Mouse (Mus musculus): ENCODE results near the gene Elof1. TPM values are rescaled to one million over a fixed set of nuclear protein-coding genes. Genes with fewer than 3 reads are reported as not detected.

Gene Elof1
- polyA plus RNA-seq, 1 experiment from 2014 or later = 104 TPM

DNA sequence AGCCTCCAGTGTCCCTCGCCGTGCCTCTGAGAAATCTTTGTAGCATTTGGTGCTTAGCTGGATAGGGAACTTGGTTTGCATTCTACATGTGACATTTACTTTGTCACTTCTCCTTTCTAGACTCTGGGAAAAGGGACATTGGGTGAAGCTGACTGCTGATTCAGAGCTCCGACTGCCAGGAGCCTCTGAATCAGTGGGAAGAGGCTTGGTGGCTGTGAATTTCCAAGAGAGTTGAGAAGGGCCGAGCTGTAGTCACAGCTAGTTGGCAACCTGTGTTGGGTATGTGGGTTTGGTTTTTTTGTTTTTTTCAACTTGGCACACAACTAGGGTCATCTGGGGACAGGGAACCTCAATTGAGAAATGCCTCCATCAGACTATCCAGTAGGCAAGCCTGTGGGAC is 2.6 kb upstream of the Elof1 start:
- Histone ChIP-seq H3K9ac (no peak overlapping the region), H3K9me3 (replicated peaks) (no peaks in the 10 kb centered on the region), H3K27me3 (replicated peaks) (no peaks in the 10 kb centered on the region), H3K4me3 (no peak overlapping the region), H3K27ac (ENCODE audit: poor library complexity, severe bottlenecking) (no peak overlapping the region), H3K4me1 (replicated peaks) (peaks cover 16% of the 10 kb centered on the region), H3K4me2 (no peak overlapping the region), H3K36me3 (no peaks in the 10 kb centered on the region)
- 93% methylated on average over 4 of the region's 4 CpGs for WGBS
- ATAC-seq (ENCODE audit: insufficient number of reproducible peaks, low FRiP score) = no peak

- ATAC-seq (ENCODE audit: insufficient number of reproducible peaks, low FRiP score) = no peak
- peak overlapping the region; percentile 97 for H3K4me3 ChIP-seq
- 41% methylated on average over 10 of the region's 10 CpGs for WGBS
- H3K4me2 ChIP-seq = peak overlapping the region; percentile 86
- H3K4me1 ChIP-seq (replicated peaks) = peaks cover 16% of the 10 kb centered on the region
- H3K27me3 ChIP-seq (replicated peaks) = no peaks in the 10 kb centered on the region
- peaks cover 14% of the 10 kb centered on the region for H3K36me3 ChIP-seq
- no peak overlapping the region for H3K27ac ChIP-seq (ENCODE audit: poor library complexity, severe bottlenecking)
- H3K9ac ChIP-seq = peak overlapping the region; percentile 73; the same call in 1 of the 2 replicates
- no peaks in the 10 kb centered on the region for H3K9me3 ChIP-seq (replicated peaks)
These were observed 933 bp upstream of the Elof1 start for GRCm38 (mm10) chr9:22117754-22118456.

DNA sequence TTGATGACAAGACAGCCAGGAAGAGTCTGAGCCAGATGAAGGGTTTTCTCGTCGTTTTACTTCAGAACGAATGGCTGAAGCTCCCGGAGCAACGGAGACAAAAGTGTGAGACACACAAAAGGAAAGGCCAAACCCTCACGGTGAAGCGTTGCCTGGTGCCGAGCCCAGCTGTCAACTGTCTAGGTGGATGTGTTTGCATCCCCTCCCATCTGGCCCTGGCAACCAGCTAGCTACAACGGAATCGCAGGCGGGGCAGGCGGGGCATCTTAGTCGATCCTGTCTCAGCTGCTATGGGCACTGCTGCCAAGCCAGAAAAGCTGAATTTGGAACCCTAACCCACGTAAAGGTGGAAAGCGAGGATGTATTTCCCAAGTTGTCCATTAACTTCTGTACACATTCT is 886 bp downstream of the Elof1 start:
- peaks cover 16% of the 10 kb centered on the region for H3K4me1 ChIP-seq (replicated peaks)
- peak overlapping the region; percentile 95 for H3K9ac ChIP-seq
- H3K27ac ChIP-seq (ENCODE audit: poor library complexity, severe bottlenecking) = no peak overlapping the region
- ATAC-seq (ENCODE audit: insufficient number of reproducible peaks, low FRiP score) = no peak
- H3K9me3 ChIP-seq (replicated peaks) = no peaks in the 10 kb centered on the region
- peak overlapping the region; percentile 97 for H3K4me3 ChIP-seq
- no peaks in the 10 kb centered on the region for H3K27me3 ChIP-seq (replicated peaks)
- peaks cover 32% of the 10 kb centered on the region for H3K36me3 ChIP-seq
- H3K4me2 ChIP-seq = peak overlapping the region; percentile 86
- 34% methylated on average over 15 of the region's 15 CpGs for WGBS

DNA sequence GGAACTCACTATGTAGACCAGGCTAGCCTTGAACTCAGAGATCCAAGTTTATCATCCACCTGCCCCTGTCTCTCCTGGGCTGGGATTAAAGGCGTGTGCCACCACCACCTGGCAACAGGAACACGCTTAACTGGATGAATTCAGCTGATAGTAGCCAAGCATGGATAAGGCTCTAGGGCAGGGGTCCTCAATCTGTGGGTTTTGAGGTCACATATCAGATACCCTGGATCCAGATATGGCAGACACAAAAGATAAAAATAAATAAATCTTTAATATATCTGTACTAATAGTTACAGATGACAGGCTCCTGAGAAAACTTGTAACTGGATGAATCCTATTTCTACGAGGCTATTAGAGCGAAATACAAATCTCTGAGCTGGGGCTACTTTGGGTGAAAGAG is 1.3 kb downstream of the Elof1 start:
- H3K9ac ChIP-seq = peak overlapping the region; percentile 95; the same call in 1 of the 2 replicates
- H3K27ac ChIP-seq (ENCODE audit: poor library complexity, severe bottlenecking) = no peak overlapping the region
- peak overlapping the region; percentile 97 for H3K4me3 ChIP-seq
- WGBS = 93% methylated on average over 4 of the region's 4 CpGs
- no peak for ATAC-seq (ENCODE audit: insufficient number of reproducible peaks, low FRiP score)
- H3K9me3 ChIP-seq (replicated peaks) = no peaks in the 10 kb centered on the region
- peaks cover 36% of the 10 kb centered on the region for H3K36me3 ChIP-seq
- no peaks in the 10 kb centered on the region for H3K27me3 ChIP-seq (replicated peaks)
- peak overlapping the region; percentile 86 for H3K4me2 ChIP-seq
- H3K4me1 ChIP-seq (replicated peaks) = peaks cover 16% of the 10 kb centered on the region

DNA sequence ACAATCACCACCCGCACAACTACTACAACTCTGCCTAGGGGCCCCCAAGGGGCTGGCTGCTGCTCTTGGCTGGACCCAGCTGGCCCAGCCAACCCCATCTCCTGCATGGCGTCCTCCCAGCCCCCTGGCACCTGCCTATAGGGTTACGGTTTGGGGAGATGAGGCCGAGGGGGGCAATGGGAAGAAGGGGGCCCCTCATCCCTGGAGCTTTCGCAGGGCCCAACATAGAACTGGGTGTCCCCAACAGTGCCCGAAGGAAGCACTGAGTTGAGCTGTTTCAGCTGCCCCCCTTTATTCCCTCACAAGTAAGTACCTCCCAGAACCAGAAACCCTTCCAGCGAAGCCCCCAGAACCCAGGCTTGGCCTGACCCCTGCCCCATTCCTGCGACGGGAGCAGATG is 8.8 kb downstream of the Elof1 start:
- no peaks in the 10 kb centered on the region for H3K9me3 ChIP-seq (replicated peaks)
- no peak overlapping the region for H3K9ac ChIP-seq
- 84% methylated on average over 9 of the region's 9 CpGs for WGBS
- H3K27ac ChIP-seq (ENCODE audit: poor library complexity, severe bottlenecking) = no peak overlapping the region
- no peak overlapping the region for H3K4me2 ChIP-seq
- no peaks in the 10 kb centered on the region for H3K4me1 ChIP-seq (replicated peaks)
- H3K27me3 ChIP-seq (replicated peaks) = no peaks in the 10 kb centered on the region
- peaks cover 97% of the 10 kb centered on the region for H3K36me3 ChIP-seq
- no peak overlapping the region for H3K4me3 ChIP-seq
- ATAC-seq (ENCODE audit: insufficient number of reproducible peaks, low FRiP score) = no peak

DNA sequence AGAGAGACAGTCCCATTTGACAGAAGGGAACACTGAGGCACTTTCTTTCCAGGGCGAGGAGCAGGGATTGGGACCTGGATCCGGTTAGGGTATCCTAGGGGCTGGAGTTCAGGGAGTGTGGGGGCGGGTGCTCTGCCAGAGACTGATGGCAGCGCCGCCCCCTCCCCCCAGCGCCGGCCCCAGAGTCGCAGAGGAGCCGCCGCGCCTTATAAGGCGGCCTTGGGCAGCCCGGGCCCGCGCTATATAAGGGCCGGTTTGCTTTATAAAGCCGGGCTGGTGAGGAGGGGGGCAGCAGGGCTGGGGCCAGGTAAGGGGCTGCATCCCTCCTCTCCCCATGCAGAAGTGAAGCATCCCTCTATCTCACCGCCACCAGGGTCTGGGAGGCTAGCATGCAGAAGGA is 17.1 kb downstream of the Elof1 start:
- H3K27me3 ChIP-seq (replicated peaks) = 0 out of 2 replicates have a peak, but pooled peaks cover 9% of the 10 kb centered on the region
- H3K4me1 ChIP-seq (replicated peaks) = peaks cover 22% of the 10 kb centered on the region
- peak; percentile 66 for ATAC-seq (ENCODE audit: insufficient number of reproducible peaks, low FRiP score)
- H3K9ac ChIP-seq = peak overlapping the region; percentile 70
- H3K27ac ChIP-seq (ENCODE audit: poor library complexity, severe bottlenecking) = peak overlapping the region; percentile 82
- H3K9me3 ChIP-seq (replicated peaks) = no peaks in the 10 kb centered on the region
- WGBS = under 1% methylated on average over 17 of the region's 18 CpGs
- peak overlapping the region; percentile 42 for H3K4me3 ChIP-seq
- H3K4me2 ChIP-seq = peak overlapping the region; percentile 66
- H3K36me3 ChIP-seq = peaks cover 36% of the 10 kb centered on the region

DNA sequence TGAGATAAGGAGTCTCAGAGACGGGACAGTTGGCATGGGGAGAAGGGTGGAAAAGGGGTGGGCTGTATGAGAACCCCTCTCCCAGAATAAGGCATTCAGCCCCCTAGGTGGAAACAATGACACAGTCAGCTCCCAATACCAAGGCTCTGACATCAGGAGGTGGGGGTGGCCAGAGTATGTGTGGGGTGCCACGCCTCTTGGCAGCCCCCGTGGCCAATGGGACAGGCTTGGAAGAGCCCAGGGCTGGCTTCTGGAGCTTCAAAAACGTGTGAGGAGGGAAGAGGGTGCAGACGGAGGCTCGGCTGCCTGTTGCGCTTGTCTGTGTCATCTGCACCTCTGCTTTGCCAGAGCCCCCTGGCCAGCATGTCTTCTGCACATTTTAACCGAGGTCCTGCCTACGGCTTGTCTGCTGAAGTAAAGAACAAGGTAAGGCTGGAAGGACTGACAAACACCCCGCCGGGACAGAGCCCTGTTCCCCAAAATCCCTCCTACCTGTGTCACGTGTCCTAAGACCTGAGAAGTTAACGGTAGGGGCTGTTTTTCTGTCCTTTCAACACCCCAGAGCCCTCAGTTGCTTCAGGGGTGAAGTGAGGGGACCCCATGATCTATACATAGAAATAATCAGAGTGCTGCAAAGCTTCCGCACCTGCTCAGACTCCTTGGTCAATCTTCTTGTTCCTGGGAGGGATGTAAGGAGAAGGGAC is 17.8 kb downstream of the Elof1 start, which contains the start of gene Cnn1:
TSS of gene Cnn1 (plus strand) at position 224 of the 704 bp plus-strand sequence.
- 0 out of 2 replicates have a peak, but pooled peaks cover 9% of the 10 kb centered on the region for H3K27me3 ChIP-seq (replicated peaks)
- H3K27ac ChIP-seq (ENCODE audit: poor library complexity, severe bottlenecking) = peak within 1 kb of the TSS; percentile 82
- peak within 1 kb of the TSS; percentile 42 for H3K4me3 ChIP-seq
- peak; percentile 46 for ATAC-seq (ENCODE audit: insufficient number of reproducible peaks, low FRiP score)
- 4% methylated on average over 14 of the region's 14 CpGs for WGBS
- peak within 1 kb of the TSS; percentile 70 for H3K9ac ChIP-seq
- peaks cover 28% of the 10 kb centered on the region for H3K36me3 ChIP-seq
- H3K4me2 ChIP-seq = peak within 1 kb of the TSS; percentile 66
- peaks cover 22% of the 10 kb centered on the region for H3K4me1 ChIP-seq (replicated peaks)
- no peaks in the 10 kb centered on the region for H3K9me3 ChIP-seq (replicated peaks)

- peaks cover 21% of the 10 kb centered on the region for H3K4me1 ChIP-seq (replicated peaks)
- no peaks in the 10 kb centered on the region for H3K9me3 ChIP-seq (replicated peaks)
- peak overlapping the region; percentile 44; the same call in 1 of the 2 replicates for H3K27ac ChIP-seq (ENCODE audit: poor library complexity, severe bottlenecking)
- 0 out of 2 replicates have a peak, but pooled peaks cover 7% of the 10 kb centered on the region for H3K27me3 ChIP-seq (replicated peaks)
- H3K9ac ChIP-seq = peak overlapping the region; percentile 67
- peak overlapping the region; percentile 40 for H3K4me3 ChIP-seq
- H3K4me2 ChIP-seq = peak overlapping the region; percentile 73
- H3K36me3 ChIP-seq = no peaks in the 10 kb centered on the region
- ATAC-seq (ENCODE audit: insufficient number of reproducible peaks, low FRiP score) = peak; percentile 74
- WGBS = 1% methylated on average over 24 of the region's 24 CpGs
These were observed 21.1 kb downstream of the Elof1 start for GRCm38 (mm10) chr9:22095854-22096307.

GRCm38 (mm10) chr9:22092746-22093145 is 24.2 kb downstream of the Elof1 start:
- no peak overlapping the region for H3K27ac ChIP-seq (ENCODE audit: poor library complexity, severe bottlenecking)
- no peaks in the 10 kb centered on the region for H3K27me3 ChIP-seq (replicated peaks)
- H3K4me1 ChIP-seq (replicated peaks) = 0 out of 2 replicates have a peak, but pooled peaks cover 10% of the 10 kb centered on the region
- no peaks in the 10 kb centered on the region for H3K9me3 ChIP-seq (replicated peaks)
- no peak overlapping the region for H3K4me3 ChIP-seq
- H3K4me2 ChIP-seq = no peak overlapping the region
- WGBS = 82% methylated on average over 6 of the region's 6 CpGs
- no peak overlapping the region for H3K9ac ChIP-seq
- ATAC-seq (ENCODE audit: insufficient number of reproducible peaks, low FRiP score) = no peak
- H3K36me3 ChIP-seq = no peaks in the 10 kb centered on the region

GRCm38 (mm10) chr9:22089986-22090385 is 27.0 kb downstream of the Elof1 start:
- 76% methylated on average over 7 of the region's 7 CpGs for WGBS
- no peak for ATAC-seq (ENCODE audit: insufficient number of reproducible peaks, low FRiP score)

DNA sequence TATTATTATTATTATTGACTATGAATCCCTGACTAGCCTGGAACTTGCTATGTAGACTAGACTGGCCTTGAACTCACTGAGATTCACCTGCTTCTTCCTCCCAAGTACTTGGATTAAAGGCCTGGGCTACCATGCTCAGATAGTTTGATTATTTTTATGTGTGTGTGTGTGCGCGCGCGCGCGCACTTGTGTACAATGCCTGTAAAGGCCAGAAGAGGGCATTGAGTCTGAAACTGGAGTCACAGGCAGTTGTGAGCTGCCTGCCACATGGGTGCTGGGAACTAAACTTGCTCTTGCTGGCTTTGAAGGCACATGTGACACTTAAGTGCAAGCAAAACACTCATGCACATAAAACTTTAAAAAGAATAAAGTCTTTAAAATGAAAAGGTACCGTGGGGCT is 27.7 kb downstream of the Elof1 start:
- H3K27me3 ChIP-seq (replicated peaks) = no peaks in the 10 kb centered on the region
- ATAC-seq (ENCODE audit: insufficient number of reproducible peaks, low FRiP score) = no peak
- H3K4me3 ChIP-seq = no peak overlapping the region
- no peak overlapping the region for H3K27ac ChIP-seq (ENCODE audit: poor library complexity, severe bottlenecking)
- peaks cover 19% of the 10 kb centered on the region for H3K4me1 ChIP-seq (replicated peaks)
- H3K9ac ChIP-seq = no peak overlapping the region
- WGBS = 99% methylated on average over 7 of the region's 7 CpGs
- no peaks in the 10 kb centered on the region for H3K9me3 ChIP-seq (replicated peaks)
- H3K36me3 ChIP-seq = no peaks in the 10 kb centered on the region
- no peak overlapping the region for H3K4me2 ChIP-seq

More at GRCm38 (mm10) chr9:22089986-22090385, 27.0 kb downstream of the Elof1 start:
- H3K9me3 ChIP-seq (replicated peaks) = no peaks in the 10 kb centered on the region
- no peak overlapping the region for H3K9ac ChIP-seq
- H3K4me2 ChIP-seq = no peak overlapping the region
- H3K4me1 ChIP-seq (replicated peaks) = peaks cover 19% of the 10 kb centered on the region
- no peak overlapping the region for H3K4me3 ChIP-seq
- H3K27ac ChIP-seq (ENCODE audit: poor library complexity, severe bottlenecking) = no peak overlapping the region
- no peaks in the 10 kb centered on the region for H3K27me3 ChIP-seq (replicated peaks)
- H3K36me3 ChIP-seq = no peaks in the 10 kb centered on the region
